Mouse (Mus musculus) splenic B cell, adult 2 months (primary cell): ENCODE results near the gene Nrcam.

ENCODE experiments used
- DNase-seq: peaks from one replicate; pipeline ENCODE4 v3.0.0-alpha.2; 2011; ENCODE audit warnings: low read depth, low spot score
- H3K27me3 ChIP-seq: 2 replicates; pipeline ENCODE4 v1.6.1; 2012; ENCODE audit warnings: mild to moderate bottlenecking, low read length, moderate library complexity, mixed read lengths; ENCODE audit not compliant: control insufficient read depth, poor library complexity, insufficient read depth, severe bottlenecking
- H3K36me3 ChIP-seq: 2 replicates; pipeline ENCODE4 v1.6.1; 2012; ENCODE audit warnings: mild to moderate bottlenecking, low read length, moderate library complexity, mixed read lengths; ENCODE audit not compliant: control insufficient read depth, poor library complexity, insufficient read depth, severe bottlenecking

Nrcam gene

GRCm38 (mm10) chr12:44394901-44395300 lies 66.2 kb downstream of the Nrcam start:
- no peaks in the 10 kb centered on the region for H3K36me3 ChIP-seq

GRCm38 (mm10) chr12:44397782-44398181 lies 69.1 kb downstream of the Nrcam start:
- DNase-seq: no peak
- H3K27me3 ChIP-seq: no peaks in the 10 kb centered on the region
- no peaks in the 10 kb centered on the region for H3K36me3 ChIP-seq

More at GRCm38 (mm10) chr12:44394901-44395300, 66.2 kb downstream of the Nrcam start:
- H3K27me3 ChIP-seq: no peaks in the 10 kb centered on the region
- DNase-seq: no peak

- H3K36me3 ChIP-seq: no peaks in the 10 kb centered on the region
- no peaks in the 10 kb centered on the region for H3K27me3 ChIP-seq
- DNase-seq: no peak
Observed at GRCm38 (mm10) chr12:44402134-44402533, 73.4 kb downstream of the Nrcam start.

- DNase-seq: no peak
- Histone ChIP-seq H3K36me3 (no peaks in the 10 kb centered on the region), H3K27me3 (no peaks in the 10 kb centered on the region)
Observed at GRCm38 (mm10) chr12:44403270-44403669, 74.6 kb downstream of the Nrcam start.

GRCm38 (mm10) chr12:44403731-44404424 lies 75.2 kb downstream of the Nrcam start:
- no peaks in the 10 kb centered on the region for H3K36me3 ChIP-seq
- no peak for DNase-seq
- H3K27me3 ChIP-seq: no peaks in the 10 kb centered on the region

GRCm38 (mm10) chr12:44409786-44410185 lies 81.1 kb downstream of the Nrcam start:
- no peaks in the 10 kb centered on the region for H3K27me3 ChIP-seq
- DNase-seq: no peak
- no peaks in the 10 kb centered on the region for H3K36me3 ChIP-seq

GRCm38 (mm10) chr12:44411031-44411430 lies 82.3 kb downstream of the Nrcam start:
- H3K36me3 ChIP-seq: no peaks in the 10 kb centered on the region
- no peaks in the 10 kb centered on the region; the same call in 1 of the 2 replicates for H3K27me3 ChIP-seq
- no peak for DNase-seq

- H3K27me3 ChIP-seq: no peaks in the 10 kb centered on the region
- DNase-seq: no peak
- no peaks in the 10 kb centered on the region for H3K36me3 ChIP-seq
Observed at GRCm38 (mm10) chr12:44422154-44422866, 93.6 kb downstream of the Nrcam start.

GRCm38 (mm10) chr12:44422867-44423255 lies 94.2 kb downstream of the Nrcam start:
- Histone ChIP-seq H3K36me3 (no peaks in the 10 kb centered on the region), H3K27me3 (no peaks in the 10 kb centered on the region)
- DNase-seq: no peak

- no peaks in the 10 kb centered on the region for H3K36me3 ChIP-seq
- DNase-seq: no peak
- H3K27me3 ChIP-seq: no peaks in the 10 kb centered on the region
Observed at GRCm38 (mm10) chr12:44424011-44424410, 95.3 kb downstream of the Nrcam start.

GRCm38 (mm10) chr12:44425040-44425439 lies 96.4 kb downstream of the Nrcam start:
- Histone ChIP-seq H3K27me3 (no peaks in the 10 kb centered on the region), H3K36me3 (no peaks in the 10 kb centered on the region)
- no peak for DNase-seq

GRCm38 (mm10) chr12:44430335-44430734 lies 101.7 kb downstream of the Nrcam start:
- DNase-seq: no peak
- Histone ChIP-seq H3K36me3 (no peaks in the 10 kb centered on the region), H3K27me3 (no peaks in the 10 kb centered on the region)

GRCm38 (mm10) chr12:44430996-44431395 lies 102.3 kb downstream of the Nrcam start:
- no peak for DNase-seq
- H3K27me3 ChIP-seq: no peaks in the 10 kb centered on the region

GRCm38 (mm10) chr12:44432727-44433126 lies 104.0 kb downstream of the Nrcam start:
- no peaks in the 10 kb centered on the region for H3K27me3 ChIP-seq
- H3K36me3 ChIP-seq: no peaks in the 10 kb centered on the region

More at GRCm38 (mm10) chr12:44430996-44431395, 102.3 kb downstream of the Nrcam start:
- H3K36me3 ChIP-seq: no peaks in the 10 kb centered on the region

GRCm38 (mm10) chr12:44437046-44437827 lies 108.6 kb downstream of the Nrcam start:
- no peaks in the 10 kb centered on the region for H3K36me3 ChIP-seq
- no peak for DNase-seq
- no peaks in the 10 kb centered on the region for H3K27me3 ChIP-seq

More at GRCm38 (mm10) chr12:44432727-44433126, 104.0 kb downstream of the Nrcam start:
- no peak for DNase-seq
